16 mouse cellular contexts compared by ENCODE assay signal in the genomic region with DNA sequence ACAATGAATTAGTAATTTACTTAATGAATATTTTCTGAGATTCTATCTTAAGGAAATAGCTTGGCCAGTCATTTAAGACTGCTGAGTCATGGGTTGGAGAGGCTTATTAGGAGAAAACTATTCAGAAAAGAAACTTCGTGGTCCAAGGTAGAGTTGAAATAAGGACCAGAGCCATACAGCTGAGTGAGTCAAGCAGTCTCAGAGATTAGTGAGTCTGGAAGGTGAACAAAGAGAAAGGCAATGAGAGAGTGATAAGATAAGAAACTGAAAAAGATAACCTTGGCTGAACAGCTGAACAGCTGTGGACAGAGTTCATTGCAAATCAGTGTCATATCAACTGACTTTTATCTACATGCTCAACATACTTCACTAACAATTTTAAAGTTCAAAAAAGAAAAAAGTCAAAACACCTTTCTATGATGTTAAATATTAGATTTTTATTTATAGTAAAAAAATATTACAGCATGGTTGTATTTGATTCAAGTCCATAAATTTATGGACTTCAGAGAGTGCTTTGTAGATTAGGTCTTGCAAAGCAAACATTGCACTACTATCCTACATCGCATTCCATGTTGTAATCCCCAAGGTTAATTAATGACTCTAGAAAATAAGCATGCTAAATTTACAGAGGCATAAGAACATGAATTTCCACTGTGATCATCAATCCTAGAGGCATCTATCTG.
"Had no signal": no experiment of that assay in that cellular context is flagged by ENCODE, and none has a peak within 500 bp of the region (broad histone marks: within the 10 kb centered on the region; RNA-seq: fewer than 3 reads in every experiment).

No protein-coding gene starts in this region.

- H3K4me2 ChIP-seq: kidney, embryonic 15.5 days; limb, embryonic 12.5 days; limb, embryonic 15.5 days; liver, embryonic 13.5 days; midbrain, embryonic 11.5 days had no signal

- H3K4me1 ChIP-seq: kidney, embryonic 15.5 days; limb, embryonic 12.5 days; limb, embryonic 15.5 days; liver, embryonic 13.5 days had no signal

- H3K9ac ChIP-seq: kidney, embryonic 15.5 days; limb, embryonic 12.5 days; limb, embryonic 15.5 days; liver, embryonic 13.5 days had no signal

- DNase-seq: kidney, adult 11 months; kidney, adult 8-10 months; kidney, postnatal 10 days; kidney, postnatal 36 days; liver, embryonic 13.5 days; lung, adult 2 months; lung, postnatal 14 days; lung, postnatal 4 days; midbrain, embryonic 14.5 days; thymus, adult 2 months; thymus, postnatal 14 days; thymus, postnatal 4 days had no signal

- H3K9me3 ChIP-seq: kidney, embryonic 15.5 days; limb, embryonic 12.5 days; limb, embryonic 15.5 days; liver, embryonic 13.5 days had no signal

- H3K4me3 ChIP-seq: kidney, embryonic 15.5 days; limb, embryonic 12.5 days; limb, embryonic 15.5 days; liver, embryonic 13.5 days had no signal

- H3K27me3 ChIP-seq: kidney, embryonic 15.5 days; limb, embryonic 12.5 days; limb, embryonic 15.5 days; liver, embryonic 13.5 days had no signal

- H3K27ac ChIP-seq: kidney, embryonic 15.5 days; limb, embryonic 12.5 days; limb, embryonic 15.5 days; liver, embryonic 13.5 days had no signal

- H3K36me3 ChIP-seq: kidney, embryonic 15.5 days; limb, embryonic 12.5 days; limb, embryonic 15.5 days; liver, embryonic 13.5 days had no signal
